8 mouse cellular contexts compared by ENCODE assay signal in genomic region chr11:104272352-104272751, GRCm38 (mm10). TPM values are rescaled to one million over a fixed set of nuclear protein-coding genes. Genes with fewer than 3 reads are reported as not detected.
DNase-seq lines count a peak whose midpoint lies in the region; ATAC-seq and TF ChIP-seq lines count a peak whose summit lies in the region.

No protein-coding gene starts in this region.

- no peaks in the 10 kb centered on the region for H3K36me3 ChIP-seq in forebrain, embryonic 14.5 days (ENCODE audit: control insufficient read depth, insufficient read depth, low read length)
- H3K36me3 ChIP-seq in forebrain, embryonic 12.5 days (replicated peaks) = no peaks in the 10 kb centered on the region
- H3K36me3 ChIP-seq in forebrain, postnatal 0 days (ENCODE audit: insufficient read depth) = peaks cover 12% of the 10 kb centered on the region; the same call in 1 of the 2 replicates
- H3K36me3 ChIP-seq in intestine, embryonic 15.5 days = no peaks in the 10 kb centered on the region

- peak; percentile 58; the same call in 1 of the 2 replicates for ATAC-seq in forebrain, embryonic 14.5 days
- no peak for ATAC-seq in forebrain, embryonic 12.5 days (ENCODE audit: low FRiP score)
- ATAC-seq in forebrain, postnatal 0 days = peak; percentile 91
- no peak for ATAC-seq in intestine, embryonic 15.5 days

- no peak overlapping the region for H3K9ac ChIP-seq in forebrain, embryonic 14.5 days (ENCODE audit: low read length)
- no peak overlapping the region for H3K9ac ChIP-seq in forebrain, embryonic 12.5 days
- H3K9ac ChIP-seq in forebrain, postnatal 0 days = no peak overlapping the region
- no peak overlapping the region for H3K9ac ChIP-seq in intestine, embryonic 15.5 days

- H3K4me2 ChIP-seq in forebrain, embryonic 14.5 days (ENCODE audit: low read length) = no peak overlapping the region
- no peak overlapping the region for H3K4me2 ChIP-seq in forebrain, embryonic 12.5 days
- H3K4me2 ChIP-seq in forebrain, postnatal 0 days (ENCODE audit: low read depth) = no peak overlapping the region
- H3K4me2 ChIP-seq in intestine, embryonic 15.5 days (replicated peaks) = no peak overlapping the region

- peaks cover 3% of the 10 kb centered on the region for H3K4me1 ChIP-seq in forebrain, embryonic 14.5 days (ENCODE audit: control insufficient read depth, insufficient read depth, low read length)
- peaks cover 11% of the 10 kb centered on the region for H3K4me1 ChIP-seq in forebrain, embryonic 12.5 days
- peaks cover 7% of the 10 kb centered on the region; the same call in 1 of the 2 replicates for H3K4me1 ChIP-seq in forebrain, postnatal 0 days (ENCODE audit: insufficient read depth)
- peaks cover 26% of the 10 kb centered on the region for H3K4me1 ChIP-seq in olfactory bulb, adult 2 months (ENCODE audit: control insufficient read depth, insufficient read depth, low read length)
- H3K4me1 ChIP-seq in intestine, embryonic 15.5 days (replicated peaks) = peaks cover 4% of the 10 kb centered on the region

- H3K27ac ChIP-seq in forebrain, embryonic 14.5 days (ENCODE audit: low read depth, low read length) = no peak overlapping the region; the same call in 1 of the 2 replicates
- H3K27ac ChIP-seq in forebrain, embryonic 12.5 days = no peak overlapping the region
- H3K27ac ChIP-seq in forebrain, postnatal 0 days (ENCODE audit: low read depth, low read length) = peak overlapping the region; percentile 54
- peak overlapping the region; percentile 8; the same call in 1 of the 2 replicates for H3K27ac ChIP-seq in olfactory bulb, adult 2 months (ENCODE audit: insufficient read depth, low read depth, low read length)
- H3K27ac ChIP-seq in intestine, embryonic 15.5 days = no peak overlapping the region

- no peak for TF ChIP-seq CTCF in forebrain, postnatal 0 days (IDR thresholded peaks at IDR 0.05; ENCODE audit: low read depth)
- TF ChIP-seq CTCF in olfactory bulb, adult 2 months (IDR thresholded peaks at IDR 0.05; ENCODE audit: insufficient read depth, low read depth, low read length) = no peak

- peak; percentile 60 for DNase-seq in forebrain, embryonic 14.5 days (ENCODE audit: low spot score)
- DNase-seq in adrenal gland, adult 8-10 months = peak; percentile 79
- peak; percentile 73 for DNase-seq in forebrain, postnatal 0 days
- DNase-seq in kidney, postnatal 14 days = peak; percentile 90
- no peak for DNase-seq in natural killer cell, adult 2 months (ENCODE audit: low spot score in 2 of 2)

- H3K4me3 ChIP-seq in forebrain, embryonic 14.5 days (ENCODE audit: low read depth, low read length) = no peak overlapping the region
- H3K4me3 ChIP-seq in forebrain, embryonic 12.5 days (replicated peaks) = no peak overlapping the region
- H3K4me3 ChIP-seq in forebrain, postnatal 0 days (ENCODE audit: low read depth, low read length) = no peak overlapping the region
- no peak overlapping the region for H3K4me3 ChIP-seq in olfactory bulb, adult 2 months (ENCODE audit: insufficient read depth, low read depth, low read length)
- H3K4me3 ChIP-seq in intestine, embryonic 15.5 days (replicated peaks) = no peak overlapping the region

- H3K9me3 ChIP-seq in forebrain, embryonic 14.5 days (replicated peaks; ENCODE audit: control insufficient read depth, low read length) = no peaks in the 10 kb centered on the region
- no peaks in the 10 kb centered on the region for H3K9me3 ChIP-seq in forebrain, embryonic 12.5 days
- H3K9me3 ChIP-seq in forebrain, postnatal 0 days (ENCODE audit: low read length) = no peaks in the 10 kb centered on the region
- H3K9me3 ChIP-seq in intestine, embryonic 15.5 days = no peaks in the 10 kb centered on the region

- 51% methylated on average over 8 of the region's 8 CpGs for WGBS in forebrain, embryonic 14.5 days
- WGBS in forebrain, embryonic 12.5 days = 74% methylated on average over 8 of the region's 8 CpGs
- 30% methylated on average over 8 of the region's 8 CpGs for WGBS in forebrain, postnatal 0 days
- WGBS in olfactory bulb, adult 2 months = 40% methylated on average over 8 of the region's 8 CpGs
- 80% methylated on average over 8 of the region's 8 CpGs for WGBS in intestine, embryonic 15.5 days

- no peak for TF ChIP-seq POLR2A in olfactory bulb, adult 2 months (IDR thresholded peaks at IDR 0.05; ENCODE audit: insufficient read depth, low read depth, low read length)

- no peaks in the 10 kb centered on the region for H3K27me3 ChIP-seq in forebrain, embryonic 14.5 days (replicated peaks; ENCODE audit: control insufficient read depth, insufficient read depth, low read length)
- 0 out of 2 replicates have a peak, but pooled peaks cover under 1% of the 10 kb centered on the region for H3K27me3 ChIP-seq in forebrain, embryonic 12.5 days
- no peaks in the 10 kb centered on the region for H3K27me3 ChIP-seq in forebrain, postnatal 0 days (ENCODE audit: insufficient read depth, low read length)
- no peaks in the 10 kb centered on the region for H3K27me3 ChIP-seq in intestine, embryonic 15.5 days (replicated peaks)

RNA-seq across cellular contexts. Expression of gene Mapt, which starts 41.2 kb away (rescaled TPM):
- polyA plus RNA-seq in forebrain, embryonic 14.5 days (2014; fragmentation: Nextera tagmentation; extraction: Ambion mirVana) = 354 and 601 TPM in 2 replicates
- 115 and 134 TPM in 2 replicates for polyA plus RNA-seq in forebrain, embryonic 12.5 days (2016; fragmentation: Nextera tagmentation; extraction: Ambion mirVana)
- 100 to 1,000 TPM; 154 to 281 (median 182) TPM for total RNA-seq in adrenal gland, adult 8-10 months (2022)
- total RNA-seq in forebrain, postnatal 0 days (2014; rRNA removed) = 582 and 641 TPM in 2 replicates
- 985 and 1,388 TPM in 2 replicates for polyA plus RNA-seq in forebrain, postnatal 0 days (2015; fragmentation: Nextera tagmentation; extraction: Ambion mirVana)
- 637 TPM in 1 of 2 replicates, not detected in the other for polyA plus RNA-seq in olfactory bulb, adult 2 months (2012; ENCODE audit: insufficient read depth, insufficient read length, low replicate concordance, missing spikeins)
- polyA plus RNA-seq in intestine, embryonic 15.5 days (2015; fragmentation: Nextera tagmentation; extraction: Ambion mirVana) = 14.4 and 17.0 TPM in 2 replicates

Comparison
In these comparisons a context has a peak if more than half of its experiments do, and no peak if none do; other contexts are left out.
1. ATAC-seq: peak in forebrain, embryonic 14.5 days (single experiment) and forebrain, postnatal 0 days (single experiment); none in forebrain, embryonic 12.5 days (single experiment) and intestine, embryonic 15.5 days (single experiment).
2. H3K27ac ChIP-seq: peak in forebrain, postnatal 0 days (single experiment) and olfactory bulb, adult 2 months (single experiment); none in forebrain, embryonic 14.5 days (single experiment), forebrain, embryonic 12.5 days (single experiment) and intestine, embryonic 15.5 days (single experiment).
3. DNase-seq: peak in forebrain, embryonic 14.5 days (single experiment), adrenal gland, adult 8-10 months (single experiment), forebrain, postnatal 0 days (single experiment) and kidney, postnatal 14 days (single experiment); none in natural killer cell, adult 2 months (0 of 2).